Mouse (Mus musculus) c-Kit-negative CD71-positive TER-119-positive erythroid progenitor cells, embryonic 14.5 days (primary cell): ENCODE results near the gene Adap1.

Source experiments
- DNase-seq: peaks from one replicate; pipeline ENCODE4 v3.0.0-alpha.2; 2013; ENCODE audit warnings: low read depth, low spot score

The Adap1 gene

DNA sequence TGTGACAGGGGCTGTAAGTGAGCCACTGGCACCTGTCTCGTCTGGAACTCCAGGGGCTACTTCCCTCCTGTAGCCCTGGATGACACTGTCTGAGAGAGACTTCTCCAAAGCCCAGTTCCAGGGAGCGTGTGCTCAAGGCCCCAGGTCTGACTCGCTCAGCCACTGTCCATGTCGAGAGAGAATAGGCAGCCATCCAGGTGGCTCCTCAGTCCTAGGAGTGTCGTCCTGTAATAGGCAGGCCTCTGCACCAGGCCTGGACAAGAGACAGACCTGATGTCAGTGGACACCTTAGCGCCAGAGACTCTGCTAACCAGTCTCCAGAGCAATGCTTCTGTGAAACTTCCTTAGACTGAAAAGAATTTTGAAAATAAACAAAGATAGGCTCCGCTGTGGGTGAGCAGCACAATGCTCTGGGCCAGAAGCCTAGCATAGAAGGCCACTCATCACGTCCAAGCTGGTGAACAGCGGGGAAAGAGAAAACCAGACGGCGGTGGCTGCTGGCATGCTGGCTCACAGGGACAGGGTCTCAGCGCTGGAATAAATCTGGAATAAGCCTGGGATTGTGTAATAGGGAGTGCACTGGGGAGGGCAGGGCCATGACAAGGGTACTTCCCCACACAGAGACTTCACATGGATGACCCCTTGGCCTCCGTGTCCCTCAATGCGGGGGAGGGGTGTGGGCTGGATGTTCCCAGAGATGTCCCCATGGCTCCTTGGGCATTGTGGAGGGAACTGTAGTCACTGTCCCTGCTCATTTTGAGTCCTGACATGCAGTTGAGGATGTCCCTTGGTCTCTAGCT is 39.1 kb downstream of the Adap1 start:
- no peak for DNase-seq

GRCm38 (mm10) chr5:139285383-139286067 is 39.9 kb downstream of the Adap1 start:
- no peak for DNase-seq

- DNase-seq, result no peak
These were observed 41.8 kb downstream of the Adap1 start for GRCm38 (mm10) chr5:139283460-139284180.

DNA sequence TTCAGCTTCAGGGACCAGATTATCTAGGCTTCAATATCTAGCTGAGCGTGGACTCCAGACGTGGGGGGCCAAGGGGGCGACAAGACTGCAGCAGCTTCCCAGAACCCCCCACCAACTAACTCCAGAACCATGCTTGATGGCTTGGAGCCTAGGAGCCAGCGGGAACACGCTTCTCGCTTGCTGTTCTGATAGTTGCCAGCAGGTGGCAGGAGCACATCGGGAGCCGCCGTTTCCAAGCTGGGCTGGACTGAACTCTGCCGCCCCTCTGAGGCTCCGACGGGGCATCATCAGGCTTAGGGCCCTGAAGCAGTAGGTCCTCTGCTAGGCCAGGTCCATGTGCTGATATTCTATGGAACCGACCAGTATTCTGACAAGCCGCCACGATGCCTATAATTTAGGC is 43.2 kb downstream of the Adap1 start:
- DNase-seq, result peak; percentile 34

DNA sequence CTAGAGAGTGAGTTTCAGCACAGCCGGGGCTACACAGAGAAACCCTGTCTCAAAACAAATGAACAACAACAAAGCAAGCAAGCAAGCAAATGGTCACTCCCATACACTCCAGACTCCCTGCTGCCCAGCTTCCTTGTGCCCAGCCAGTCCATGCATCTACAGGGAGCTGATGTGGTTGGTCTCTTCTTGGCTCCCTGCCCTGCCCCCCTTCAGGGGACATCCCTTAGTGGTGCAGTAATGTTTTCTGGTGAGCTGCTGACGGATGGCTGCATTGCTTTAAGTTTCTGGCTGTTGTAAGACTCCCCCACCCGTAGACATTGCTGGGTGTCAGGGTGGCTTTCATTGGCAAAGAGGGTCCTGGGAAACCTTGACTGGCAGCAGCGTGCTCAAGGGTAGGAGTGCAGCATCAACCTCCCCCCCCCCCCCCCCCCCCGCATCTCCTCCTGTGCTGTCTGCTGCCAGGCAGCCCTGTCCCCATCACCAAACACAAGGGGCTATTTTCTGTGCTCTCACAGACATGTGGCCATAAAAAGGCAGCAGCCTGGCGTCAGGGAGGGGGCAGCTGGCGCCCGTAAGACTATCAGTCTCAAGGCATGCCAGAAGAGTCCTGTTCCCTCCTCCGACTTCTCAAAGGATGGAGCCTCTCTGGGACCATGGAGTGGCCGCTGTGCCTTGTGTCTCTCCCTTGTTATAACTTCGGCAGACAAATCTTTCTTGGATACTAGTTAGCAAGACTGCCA is 43.9 kb downstream of the Adap1 start:
- DNase-seq, result no peak

- DNase-seq, result no peak
These were observed 48.1 kb downstream of the Adap1 start for GRCm38 (mm10) chr5:139277287-139277686.

DNA sequence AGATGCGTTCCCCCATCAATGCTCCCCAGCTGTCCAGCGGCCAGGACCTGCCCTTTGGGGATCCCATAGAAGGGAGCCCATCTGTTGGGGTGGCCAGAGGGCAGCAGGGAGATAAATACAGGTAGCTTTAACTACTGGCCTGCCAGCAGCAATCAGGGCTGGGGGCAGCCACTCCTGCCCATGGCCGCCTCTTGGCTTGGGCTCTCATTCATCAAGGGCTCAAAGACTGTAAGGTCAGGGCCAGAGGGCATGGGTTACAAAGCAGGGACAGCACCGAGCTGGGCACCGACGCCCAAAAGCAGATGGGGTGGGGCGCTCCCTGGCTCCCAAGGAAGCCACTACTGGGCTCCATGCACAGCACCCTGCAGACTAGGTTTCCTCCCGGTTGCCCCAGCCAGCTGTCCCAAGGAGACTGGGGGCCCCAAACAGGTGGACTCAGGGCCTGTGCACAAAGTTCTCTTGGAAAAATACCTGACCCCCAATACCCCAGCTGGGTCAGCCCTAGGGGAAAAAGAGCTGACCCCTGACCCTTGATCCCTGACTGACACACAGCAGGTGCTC is 53.3 kb downstream of the Adap1 start:
- no peak for DNase-seq

- no peak for DNase-seq
These were observed 54.5 kb downstream of the Adap1 start for GRCm38 (mm10) chr5:139270806-139271521.

DNA sequence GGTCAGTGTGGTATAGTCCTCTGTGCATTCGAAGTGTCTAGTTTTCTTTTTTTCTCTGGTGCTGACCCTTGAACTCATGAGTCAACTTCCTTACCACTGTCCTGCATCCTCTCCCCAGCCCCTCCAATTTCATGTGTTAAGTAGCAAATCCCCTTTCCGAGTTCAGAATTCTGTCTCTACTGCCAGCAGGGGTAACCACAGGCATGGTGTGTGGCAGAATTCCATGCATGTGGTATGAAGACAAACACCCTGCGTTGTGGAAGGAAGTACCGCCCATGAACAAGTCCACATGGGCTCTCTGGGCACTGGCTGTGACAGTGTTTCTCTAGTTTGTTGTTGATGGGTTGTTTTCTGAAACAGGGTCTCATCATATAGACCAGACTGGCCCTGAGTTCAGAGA is 57.8 kb downstream of the Adap1 start:
- no peak for DNase-seq

GRCm38 (mm10) chr5:139261403-139261802 is 64.0 kb downstream of the Adap1 start:
- no peak for DNase-seq

DNA sequence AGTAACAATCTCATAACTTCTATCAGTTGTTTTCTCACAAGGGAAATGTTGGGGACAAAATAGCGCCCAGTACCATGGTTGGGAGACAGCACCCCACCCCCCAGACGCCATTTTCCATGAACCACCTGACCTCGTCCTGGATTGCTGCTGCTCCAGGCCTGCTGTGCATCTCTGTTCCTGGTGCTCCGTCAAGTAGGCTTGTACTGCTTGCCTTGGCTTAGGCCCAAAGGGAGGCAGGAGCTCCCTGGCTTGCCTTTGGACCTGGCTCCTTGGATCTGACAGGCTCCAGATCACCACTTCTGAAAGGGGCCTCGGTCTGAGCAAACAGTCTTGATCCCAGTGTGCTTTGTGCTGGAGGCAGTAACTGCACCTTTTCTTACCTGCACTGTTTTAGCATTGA is 65.6 kb downstream of the Adap1 start:
- DNase-seq, result no peak

- no peak for DNase-seq
These were observed 66.9 kb downstream of the Adap1 start for GRCm38 (mm10) chr5:139258371-139259035.

GRCm38 (mm10) chr5:139257818-139258217 is 67.6 kb downstream of the Adap1 start:
- DNase-seq, result no peak

GRCm38 (mm10) chr5:139257265-139257664 is 68.2 kb downstream of the Adap1 start:
- no peak for DNase-seq

DNA sequence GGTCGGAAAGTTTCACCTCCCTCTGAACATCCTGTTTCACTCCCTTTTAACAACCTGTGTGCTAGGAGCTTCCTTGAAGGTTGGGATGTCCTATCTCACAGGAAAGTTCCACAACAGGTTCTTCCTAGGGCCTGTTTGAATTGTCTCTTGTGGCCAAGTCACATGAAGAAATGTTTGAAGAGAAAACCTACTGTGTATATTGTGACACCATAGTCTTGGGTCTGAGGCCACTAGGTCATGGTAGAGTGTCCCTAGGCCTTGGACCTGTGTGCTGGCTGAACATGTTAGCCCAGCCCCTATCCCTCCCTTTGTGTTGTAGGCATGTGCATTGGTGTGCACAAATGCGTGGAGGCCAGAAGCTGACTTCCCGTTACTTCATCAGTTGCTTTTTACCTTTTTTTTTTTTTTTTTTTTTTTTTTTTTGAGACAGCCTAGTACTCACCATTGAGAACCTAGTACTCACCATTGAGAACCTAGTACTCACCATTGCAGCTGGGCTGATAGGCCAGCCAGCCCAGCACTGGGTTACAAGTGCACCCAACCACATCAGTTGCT is 69.1 kb downstream of the Adap1 start:
- no peak for DNase-seq

DNA sequence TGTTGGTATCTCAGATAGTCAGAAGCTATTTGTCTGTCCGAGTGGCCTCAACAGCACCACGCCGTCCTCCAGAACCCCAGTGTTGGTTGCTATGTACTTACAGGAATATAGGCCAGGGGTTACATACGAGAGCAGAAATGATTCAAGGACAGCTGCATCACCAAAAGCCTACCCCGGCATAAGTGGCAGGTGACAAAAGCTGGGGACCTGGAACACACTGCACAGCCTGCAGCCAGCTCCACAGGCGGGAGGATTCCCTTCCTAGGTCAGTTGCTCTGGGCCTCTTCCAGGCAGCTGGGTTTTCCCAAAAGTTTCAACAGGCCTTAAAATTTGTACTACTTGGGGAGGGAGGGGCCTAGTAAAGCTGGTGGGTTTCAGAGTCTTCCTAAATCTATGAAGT is 69.6 kb downstream of the Adap1 start:
- DNase-seq, result no peak

DNA sequence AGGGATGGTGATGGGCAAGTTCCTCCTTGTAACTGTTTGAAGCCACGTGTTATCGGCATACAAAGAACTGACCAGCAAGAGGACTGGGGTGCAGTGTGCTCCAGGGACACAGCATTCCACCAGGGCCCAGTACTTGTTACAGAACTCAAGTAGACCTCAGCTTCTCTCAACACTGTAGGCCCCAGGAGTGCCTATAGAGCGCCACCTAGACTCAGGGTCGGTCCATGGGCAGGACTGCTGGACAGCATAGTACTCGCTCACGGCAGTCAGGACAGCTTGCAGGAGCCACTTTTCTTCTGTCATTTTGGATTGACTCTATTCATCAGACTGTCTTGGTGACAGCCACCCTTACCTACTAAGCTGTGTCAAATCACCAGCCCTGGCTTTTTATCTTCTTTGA is 70.5 kb downstream of the Adap1 start:
- DNase-seq, result no peak

DNA sequence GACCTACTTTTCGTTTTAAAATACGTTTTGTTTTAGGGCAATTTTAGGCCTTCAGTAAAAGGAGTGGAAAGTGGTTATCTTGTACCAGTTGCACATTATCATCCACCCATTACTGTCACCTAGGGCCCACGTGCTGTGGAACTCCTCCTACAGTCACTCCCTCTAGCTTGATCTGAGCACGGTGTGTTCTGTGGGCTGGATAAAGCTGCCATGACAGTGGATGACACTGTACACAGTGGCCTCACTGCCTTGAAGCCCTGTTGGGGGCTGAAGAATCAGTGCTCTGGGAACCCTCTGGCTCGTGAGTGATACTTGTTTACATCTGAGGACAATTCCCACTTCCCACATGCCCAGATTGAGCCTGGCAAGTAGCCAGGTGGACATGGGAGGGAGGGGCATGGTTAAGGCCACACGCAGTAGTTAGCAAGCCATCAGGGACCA is 72.1 kb downstream of the Adap1 start:
- DNase-seq, result peak; percentile 60

DNA sequence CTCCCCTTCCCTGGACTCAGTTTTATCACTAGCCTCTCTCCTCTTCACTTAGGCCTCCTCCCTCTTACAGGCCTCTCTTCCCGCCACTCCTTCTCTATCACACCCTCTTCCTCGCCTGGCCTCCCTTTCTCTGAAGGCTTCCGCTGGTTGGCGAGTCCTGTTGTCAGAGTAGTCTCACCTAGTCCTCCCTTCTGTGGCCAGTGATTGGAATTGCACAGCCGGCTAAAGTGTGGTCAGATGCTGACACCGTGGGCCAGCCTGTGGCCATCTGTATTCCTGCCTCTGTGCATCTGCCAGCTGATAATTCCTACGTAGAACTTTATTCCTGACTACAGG is 72.5 kb downstream of the Adap1 start:
- DNase-seq, result no peak
